Mouse (Mus musculus): ENCODE measurements around the gene Nol12. TPM values are rescaled to one million over a fixed set of nuclear protein-coding genes. Genes with fewer than 3 reads are reported as not detected.

The Nol12 gene
- polyA plus RNA-seq, 1 experiment: 16.4 TPM

DNA sequence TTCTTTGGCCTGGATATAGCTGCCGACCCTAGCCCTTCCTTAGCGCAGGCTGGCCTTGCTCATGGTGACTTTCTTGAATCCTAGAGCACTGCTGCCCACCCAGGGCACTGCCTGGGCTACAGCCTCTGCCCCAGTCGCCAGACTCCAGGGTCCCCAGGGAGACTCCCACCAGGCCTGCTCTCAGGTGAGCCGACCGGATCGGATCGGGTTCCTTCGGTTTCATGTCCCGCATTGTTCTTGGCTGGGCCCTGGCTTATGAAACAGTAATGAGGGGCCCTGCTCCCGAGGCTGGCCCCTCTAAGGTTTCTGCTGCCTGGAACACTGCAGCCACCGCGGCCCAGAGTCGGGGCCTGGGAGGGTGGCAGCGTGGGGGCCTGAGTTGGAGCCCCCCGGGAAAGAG is 22.3 kb downstream of the Nol12 start:
- WGBS: 61% methylated on average over 15 of the region's 15 CpGs
- H3K4me3 ChIP-seq (replicated peaks; ENCODE audit: extremely low read depth, low read depth, low read length): no peak overlapping the region
- no peak for TF ChIP-seq POLR2A (IDR thresholded peaks at IDR 0.05; ENCODE audit: borderline replicate concordance, extremely low read depth, low read depth, low read length)
- TF ChIP-seq CTCF (IDR thresholded peaks at IDR 0.05; ENCODE audit: insufficient read depth, low read length): no peak
- no peaks in the 10 kb centered on the region for H3K4me1 ChIP-seq (ENCODE audit: control insufficient read depth, insufficient read depth, low read length)
- no peak for DNase-seq

DNA sequence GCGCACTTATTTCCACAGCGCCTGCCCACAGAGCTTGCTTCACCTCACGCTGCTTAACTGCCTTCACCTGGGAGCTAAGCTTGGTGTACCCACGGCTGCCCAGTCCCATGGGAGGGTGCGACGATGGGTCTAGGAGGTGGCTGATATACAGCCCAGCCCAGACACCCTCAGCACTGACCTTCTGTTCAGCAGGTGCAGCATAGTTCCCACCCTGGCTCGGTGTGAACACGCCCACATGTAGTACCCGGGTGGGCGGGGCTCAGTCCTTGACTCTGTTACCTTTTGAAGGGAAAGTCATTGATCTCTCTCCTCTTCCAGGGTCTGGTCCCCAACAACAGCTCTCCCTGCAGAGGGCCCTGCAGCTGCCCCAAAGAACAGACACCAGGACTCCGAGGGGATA is 24.8 kb downstream of the Nol12 start:
- 80% methylated on average over 11 of the region's 11 CpGs for WGBS
- Histone ChIP-seq H3K4me3 (replicated peaks; ENCODE audit: extremely low read depth, low read depth, low read length) (no peak overlapping the region), H3K4me1 (ENCODE audit: control insufficient read depth, insufficient read depth, low read length) (0 out of 2 replicates have a peak, but pooled peaks cover 2% of the 10 kb centered on the region)
- no peak for TF ChIP-seq POLR2A (IDR thresholded peaks at IDR 0.05; ENCODE audit: borderline replicate concordance, extremely low read depth, low read depth, low read length)
- no peak for TF ChIP-seq CTCF (IDR thresholded peaks at IDR 0.05; ENCODE audit: insufficient read depth, low read length)
- no peak for DNase-seq

DNA sequence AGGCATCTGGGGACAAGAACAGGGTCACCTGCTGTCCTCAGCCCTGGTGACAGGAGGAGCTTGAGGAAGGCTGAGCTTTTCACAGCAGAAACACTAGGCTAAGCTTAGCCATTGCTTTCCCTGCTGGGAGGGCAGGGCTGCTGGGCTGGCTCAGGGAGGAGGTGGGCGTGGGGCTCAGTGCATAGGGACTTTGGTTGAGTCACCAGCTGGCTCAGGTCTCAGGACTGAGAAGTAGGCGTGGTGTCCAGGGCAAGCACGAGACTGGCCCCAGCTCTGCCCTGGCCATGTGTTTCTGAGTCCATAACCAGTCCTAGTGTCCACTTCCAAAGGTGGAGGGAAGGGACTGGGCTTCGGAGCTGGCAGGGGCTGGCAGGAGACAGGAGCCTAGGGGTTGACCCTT is 25.4 kb downstream of the Nol12 start:
- TF ChIP-seq CTCF (IDR thresholded peaks at IDR 0.05; ENCODE audit: insufficient read depth, low read length) (no peak), POLR2A (IDR thresholded peaks at IDR 0.05; ENCODE audit: borderline replicate concordance, extremely low read depth, low read depth, low read length) (no peak)
- no peak overlapping the region for H3K4me3 ChIP-seq (replicated peaks; ENCODE audit: extremely low read depth, low read depth, low read length)
- H3K4me1 ChIP-seq (ENCODE audit: control insufficient read depth, insufficient read depth, low read length): 0 out of 2 replicates have a peak, but pooled peaks cover 2% of the 10 kb centered on the region
- no peak for DNase-seq
- 60% methylated on average over 4 of the region's 4 CpGs for WGBS

DNA sequence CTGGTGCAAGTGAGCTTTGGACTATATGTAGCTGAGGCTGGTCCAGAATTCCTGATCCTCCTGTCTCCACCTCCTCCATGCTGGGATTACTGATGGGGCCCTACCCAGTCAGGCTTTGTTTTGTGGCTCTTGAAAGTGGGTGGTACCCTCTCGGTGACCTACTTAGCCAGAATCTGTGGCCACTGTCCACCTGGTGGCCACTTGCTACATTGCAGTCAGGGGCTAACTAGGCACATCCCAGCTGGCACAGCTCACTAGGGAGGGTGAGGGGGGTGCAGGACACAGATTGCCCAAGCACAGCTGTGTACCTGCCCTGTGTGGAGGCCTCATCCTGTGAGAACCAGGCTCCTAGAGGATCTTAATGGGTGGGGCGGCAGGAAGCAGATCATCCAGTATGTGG is 28.2 kb downstream of the Nol12 start:
- TF ChIP-seq POLR2A (IDR thresholded peaks at IDR 0.05; ENCODE audit: borderline replicate concordance, extremely low read depth, low read depth, low read length) (no peak), CTCF (IDR thresholded peaks at IDR 0.05; ENCODE audit: insufficient read depth, low read length) (peak; percentile 74)
- DNase-seq: peak; percentile 62
- Histone ChIP-seq H3K4me1 (ENCODE audit: control insufficient read depth, insufficient read depth, low read length) (0 out of 2 replicates have a peak, but pooled peaks cover 2% of the 10 kb centered on the region), H3K4me3 (replicated peaks; ENCODE audit: extremely low read depth, low read depth, low read length) (no peak overlapping the region)
- 32% methylated on average over 2 of the region's 2 CpGs for WGBS

DNA sequence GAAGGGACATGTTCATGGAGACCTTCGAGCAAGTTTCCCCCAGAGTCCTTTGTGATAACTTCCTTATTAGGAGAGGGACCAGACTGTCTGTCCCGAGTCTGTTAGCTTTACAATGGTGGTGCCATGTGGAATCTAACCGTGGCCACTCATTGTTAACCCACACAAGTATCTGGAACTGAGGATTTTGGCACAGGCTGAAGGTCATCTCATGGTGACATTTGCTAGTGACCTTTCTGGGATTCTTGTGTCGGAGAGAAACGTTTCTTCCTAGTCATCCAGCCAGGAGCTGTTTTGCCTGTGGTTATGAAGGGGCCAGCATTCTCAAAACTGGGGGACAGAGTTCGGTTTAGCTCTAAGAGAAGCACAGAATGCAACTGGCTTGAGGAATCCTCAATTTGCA is 36.9 kb downstream of the Nol12 start:
- no peaks in the 10 kb centered on the region for H3K4me1 ChIP-seq (ENCODE audit: control insufficient read depth, insufficient read depth, low read length)
- 62% methylated on average over 6 of the region's 6 CpGs for WGBS
- DNase-seq: no peak
- TF ChIP-seq POLR2A (IDR thresholded peaks at IDR 0.05; ENCODE audit: borderline replicate concordance, extremely low read depth, low read depth, low read length) (no peak), CTCF (IDR thresholded peaks at IDR 0.05; ENCODE audit: insufficient read depth, low read length) (no peak)
- no peak overlapping the region for H3K4me3 ChIP-seq (replicated peaks; ENCODE audit: extremely low read depth, low read depth, low read length)

DNA sequence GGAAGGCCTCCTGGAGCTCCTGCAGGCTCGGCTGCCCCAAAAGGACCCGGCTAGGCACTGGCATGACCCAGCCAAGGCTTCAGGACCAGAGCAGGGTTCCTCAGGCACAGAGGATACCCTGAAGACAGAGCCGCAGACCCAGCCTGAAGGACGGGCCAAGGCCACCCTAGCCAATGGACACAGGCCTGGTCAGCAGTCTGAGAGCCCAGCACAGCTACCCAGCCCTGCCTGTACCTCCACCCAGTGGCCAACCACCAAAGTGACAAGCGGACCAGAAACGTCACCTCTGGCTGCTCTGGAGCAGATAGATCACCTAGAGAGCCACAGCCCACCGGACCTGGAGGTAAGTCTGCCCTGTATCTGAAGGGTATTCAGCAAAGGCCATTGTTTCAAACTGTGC is 39.2 kb downstream of the Nol12 start:
- no peak for TF ChIP-seq POLR2A (IDR thresholded peaks at IDR 0.05; ENCODE audit: borderline replicate concordance, extremely low read depth, low read depth, low read length)
- 0 out of 2 replicates have a peak, but pooled peaks have one; percentile 13 for TF ChIP-seq CTCF (IDR thresholded peaks at IDR 0.05; ENCODE audit: insufficient read depth, low read length)
- DNase-seq: no peak
- 72% methylated on average over 7 of the region's 7 CpGs for whole genome bisulfite sequencing
- Histone ChIP-seq H3K4me1 (ENCODE audit: control insufficient read depth, insufficient read depth, low read length) (no peaks in the 10 kb centered on the region; the same call in 1 of the 2 replicates), H3K4me3 (replicated peaks; ENCODE audit: extremely low read depth, low read depth, low read length) (no peak overlapping the region)

DNA sequence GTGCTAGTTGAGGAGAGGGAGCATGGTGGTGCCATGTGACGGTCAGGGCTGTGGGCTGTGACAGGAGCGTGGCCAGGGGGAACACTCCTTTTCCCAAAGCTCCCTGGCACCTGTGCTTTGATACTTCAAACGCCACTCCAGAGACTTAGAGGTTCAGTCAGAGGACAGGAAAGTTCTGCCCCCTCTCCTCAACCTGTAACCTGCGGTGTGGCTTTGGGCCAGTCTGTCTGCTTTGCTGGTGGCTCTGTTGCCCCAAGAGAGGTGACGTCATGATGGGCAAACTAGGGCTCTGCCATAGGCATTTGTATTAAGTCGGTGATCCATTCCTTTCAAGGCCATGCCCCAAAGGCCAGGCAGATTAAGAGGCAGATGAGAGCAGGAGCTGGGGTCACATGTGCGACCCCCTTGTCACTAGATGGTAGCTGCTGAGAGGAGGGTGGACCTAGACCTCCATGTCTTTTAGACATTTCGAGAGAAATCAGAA is 43.0 kb downstream of the Nol12 start:
- Histone ChIP-seq H3K4me3 (replicated peaks; ENCODE audit: extremely low read depth, low read depth, low read length) (no peak overlapping the region), H3K4me1 (ENCODE audit: control insufficient read depth, insufficient read depth, low read length) (no peaks in the 10 kb centered on the region; the same call in 1 of the 2 replicates)
- no peak for DNase-seq
- 78% methylated on average over 8 of the region's 8 CpGs for WGBS
- TF ChIP-seq POLR2A (IDR thresholded peaks at IDR 0.05; ENCODE audit: borderline replicate concordance, extremely low read depth, low read depth, low read length) (no peak), CTCF (IDR thresholded peaks at IDR 0.05; ENCODE audit: insufficient read depth, low read length) (no peak)

DNA sequence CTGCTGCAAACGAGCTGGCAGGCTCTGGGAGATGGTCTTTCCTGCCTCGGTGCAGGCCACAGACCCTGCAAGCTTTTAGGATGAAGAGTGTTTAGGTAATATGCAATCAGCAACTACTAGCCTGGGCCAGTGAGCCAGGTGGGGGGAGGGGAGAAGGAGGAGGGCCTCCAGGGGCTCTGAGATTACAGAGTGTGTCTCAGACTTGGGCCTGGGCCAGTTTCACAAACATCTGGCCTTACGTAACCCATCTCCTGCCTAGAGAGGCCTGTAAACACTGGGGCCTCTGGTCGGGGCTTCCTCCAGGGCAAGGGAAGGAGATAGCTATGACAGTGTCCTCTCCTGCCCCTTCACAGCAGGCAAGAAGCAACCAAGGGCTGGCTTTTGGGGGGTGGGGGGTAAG is 44.1 kb downstream of the Nol12 start:
- TF ChIP-seq POLR2A (IDR thresholded peaks at IDR 0.05; ENCODE audit: borderline replicate concordance, extremely low read depth, low read depth, low read length): 0 out of 2 replicates have a peak, but pooled peaks have one; percentile 10
- no peak for TF ChIP-seq CTCF (IDR thresholded peaks at IDR 0.05; ENCODE audit: insufficient read depth, low read length)
- Histone ChIP-seq H3K4me3 (replicated peaks; ENCODE audit: extremely low read depth, low read depth, low read length) (no peak overlapping the region), H3K4me1 (ENCODE audit: control insufficient read depth, insufficient read depth, low read length) (peaks cover 3% of the 10 kb centered on the region)
- peak; percentile 66 for DNase-seq
- WGBS: 10% methylated on average over 4 of the region's 4 CpGs

DNA sequence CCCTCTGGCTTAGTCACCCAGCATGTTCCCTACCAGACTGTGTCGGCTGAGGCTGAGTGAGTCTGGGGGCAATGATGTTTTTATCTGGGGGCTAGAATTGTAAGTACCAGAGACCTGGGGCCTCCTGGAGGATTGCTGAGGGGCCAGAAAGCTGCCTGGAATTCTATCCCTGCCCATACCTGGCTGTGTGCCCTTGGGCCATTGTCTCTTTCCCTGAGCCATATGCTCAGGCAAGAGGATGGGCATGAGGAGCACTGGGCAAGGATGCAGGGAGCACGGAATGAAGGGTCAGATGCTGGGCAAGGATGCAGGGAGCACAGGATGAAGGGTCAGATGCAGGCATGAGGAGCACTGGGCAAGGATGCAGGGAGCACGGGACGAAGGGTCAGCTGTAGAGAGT is 45.4 kb downstream of the Nol12 start:
- Histone ChIP-seq H3K4me1 (ENCODE audit: control insufficient read depth, insufficient read depth, low read length) (peaks cover 11% of the 10 kb centered on the region), H3K4me3 (replicated peaks; ENCODE audit: extremely low read depth, low read depth, low read length) (no peak overlapping the region)
- TF ChIP-seq CTCF (IDR thresholded peaks at IDR 0.05; ENCODE audit: insufficient read depth, low read length) (no peak), POLR2A (IDR thresholded peaks at IDR 0.05; ENCODE audit: borderline replicate concordance, extremely low read depth, low read depth, low read length) (no peak)
- WGBS: 86% methylated on average over 4 of the region's 4 CpGs
- no peak for DNase-seq

DNA sequence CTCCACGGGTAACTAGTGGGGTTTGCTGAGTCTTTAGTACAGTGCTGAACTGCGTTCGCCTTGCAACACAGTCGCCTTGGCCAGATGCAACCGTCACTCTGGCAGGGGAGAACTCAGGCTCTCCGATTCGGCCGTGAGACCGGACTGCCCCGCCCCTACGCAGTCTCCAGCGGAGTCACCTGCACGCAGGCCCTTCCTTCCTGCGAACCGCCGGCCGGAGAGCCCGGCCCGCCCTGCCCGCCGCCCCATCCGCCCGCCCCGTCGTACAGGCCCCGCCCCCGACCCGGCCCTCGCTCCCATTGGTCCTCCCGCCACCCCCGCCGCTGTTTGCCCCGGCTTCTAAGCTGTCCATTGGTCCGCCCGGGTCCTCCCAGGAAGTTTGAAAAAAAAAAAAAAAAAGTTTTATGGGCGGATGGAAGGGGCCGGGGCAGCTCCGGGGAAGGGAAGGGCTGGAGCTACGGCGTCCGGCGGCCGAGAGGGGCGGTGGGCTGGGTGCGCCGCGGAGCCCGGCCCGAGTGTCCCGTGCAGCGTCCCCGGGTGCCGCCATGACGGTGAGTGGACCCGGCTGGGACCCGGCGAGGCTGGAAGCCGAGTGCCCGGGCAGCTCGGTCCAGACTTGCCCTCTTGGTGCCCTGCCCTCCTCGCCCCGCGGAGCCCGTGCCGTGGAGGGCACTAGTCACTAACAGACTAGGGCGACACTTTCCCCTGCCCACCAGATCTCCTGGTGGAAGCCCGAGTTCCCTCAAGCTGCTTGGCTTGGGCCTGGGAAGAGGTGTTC is 48.1 kb downstream of the Nol12 start:
- DNase-seq: peak; percentile 85
- TF ChIP-seq POLR2A (IDR thresholded peaks at IDR 0.05; ENCODE audit: borderline replicate concordance, extremely low read depth, low read depth, low read length) (peak; percentile 89; the same call in 1 of the 2 replicates), CTCF (IDR thresholded peaks at IDR 0.05; ENCODE audit: insufficient read depth, low read length) (no peak)
- Histone ChIP-seq H3K4me3 (replicated peaks; ENCODE audit: extremely low read depth, low read depth, low read length) (peak overlapping the region; percentile 97), H3K4me1 (ENCODE audit: control insufficient read depth, insufficient read depth, low read length) (peaks cover 11% of the 10 kb centered on the region)
- under 1% methylated on average over 67 of the region's 67 CpGs for WGBS

Measured in lung, adult 2 months (tissue).